Mouse (Mus musculus): ENCODE data around the gene A930004D18Rik. TPM values are rescaled to one million over a fixed set of nuclear protein-coding genes. Genes with fewer than 3 reads are reported as not detected.

Gene A930004D18Rik
- polyA plus RNA-seq, 1 experiment from 2014 or later, result 11.5 TPM

DNA sequence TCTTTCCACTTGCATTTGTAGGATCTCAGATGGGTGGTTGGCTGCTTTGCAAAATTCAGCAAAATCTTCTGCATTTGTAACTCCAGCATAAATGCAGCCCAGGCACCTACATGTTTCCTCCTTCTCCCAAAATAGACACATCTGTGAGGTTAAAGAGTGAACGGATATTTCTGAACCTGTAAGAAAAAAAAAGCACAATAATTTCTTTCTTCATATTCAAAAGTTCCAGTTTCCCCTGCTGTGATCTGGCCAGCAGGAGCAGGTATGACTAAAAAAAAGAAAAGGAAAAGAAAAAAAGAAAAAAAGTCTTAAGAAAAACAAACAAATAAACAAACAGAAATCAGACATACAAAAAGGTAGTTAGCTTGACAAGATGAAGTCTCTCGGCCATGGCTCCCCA lies 12.5 kb upstream of the A930004D18Rik start:
- Histone ChIP-seq H3K4me1 (replicated peaks; ENCODE audit: control insufficient read depth, insufficient read depth, low read length) (peaks cover 47% of the 10 kb centered on the region), H3K27me3 (replicated peaks; ENCODE audit: control insufficient read depth, insufficient read depth, low read length) (no peaks in the 10 kb centered on the region), H3K9ac (ENCODE audit: low read length) (peak overlapping the region; percentile 87), H3K36me3 (ENCODE audit: control insufficient read depth, insufficient read depth, low read length) (no peaks in the 10 kb centered on the region), H3K4me3 (ENCODE audit: low read depth, low read length) (0 out of 2 replicates have a peak overlapping the region, but pooled peaks have one; percentile 74), H3K4me2 (ENCODE audit: low read length) (peak overlapping the region; percentile 85), H3K9me3 (ENCODE audit: control insufficient read depth, low read length) (no peaks in the 10 kb centered on the region), H3K27ac (ENCODE audit: low read depth) (peak overlapping the region; percentile 95; the same call in 1 of the 2 replicates)
- WGBS, result 34% methylated on average over 2 of the region's 2 CpGs
- no peak for DNase-seq (ENCODE audit: low spot score)
- no peak for ATAC-seq (replicated peaks; ENCODE audit: low FRiP score, low TSS enrichment, low read depth)

DNA sequence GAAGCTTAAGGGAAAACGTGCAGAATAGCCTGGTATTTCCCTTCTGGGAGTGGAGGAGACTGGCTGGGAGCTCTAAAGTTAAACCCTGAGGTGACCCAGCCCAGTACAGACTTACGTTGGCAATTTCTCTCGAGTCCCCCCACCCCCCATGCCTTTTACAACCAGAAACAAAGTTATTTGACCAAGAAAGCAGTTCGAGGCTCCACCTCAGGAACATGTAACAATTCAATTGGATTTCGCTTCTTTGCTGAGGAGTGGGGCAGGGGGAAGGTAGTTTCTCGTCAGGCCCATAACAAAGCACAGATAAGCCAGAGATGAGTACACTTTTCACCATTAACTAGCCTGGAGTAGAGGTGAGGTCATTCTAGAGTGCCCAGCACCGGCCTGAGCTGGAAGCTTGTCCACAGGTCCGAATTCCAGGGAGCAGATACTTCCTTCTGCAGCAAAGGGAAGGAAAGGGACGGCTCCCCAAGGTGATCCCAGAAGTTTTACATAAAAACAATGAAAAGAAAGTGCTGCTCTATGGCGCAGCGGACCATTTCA lies 11.8 kb upstream of the A930004D18Rik start:
- peak overlapping the region; percentile 87 for H3K9ac ChIP-seq (ENCODE audit: low read length)
- H3K4me2 ChIP-seq (ENCODE audit: low read length), result peak overlapping the region; percentile 85
- H3K27me3 ChIP-seq (replicated peaks; ENCODE audit: control insufficient read depth, insufficient read depth, low read length), result no peaks in the 10 kb centered on the region
- H3K4me3 ChIP-seq (ENCODE audit: low read depth, low read length), result peak overlapping the region; percentile 74
- no peaks in the 10 kb centered on the region for H3K9me3 ChIP-seq (ENCODE audit: control insufficient read depth, low read length)
- WGBS, result 15% methylated on average over 11 of the region's 11 CpGs
- peaks cover 46% of the 10 kb centered on the region for H3K4me1 ChIP-seq (replicated peaks; ENCODE audit: control insufficient read depth, insufficient read depth, low read length)
- H3K36me3 ChIP-seq (ENCODE audit: control insufficient read depth, insufficient read depth, low read length), result no peaks in the 10 kb centered on the region
- peak; percentile 36; the same call in 1 of the 2 replicates for ATAC-seq (replicated peaks; ENCODE audit: low FRiP score, low TSS enrichment, low read depth)
- H3K27ac ChIP-seq (ENCODE audit: low read depth), result peak overlapping the region; percentile 95
- DNase-seq (ENCODE audit: low spot score), result peak; percentile 75

GRCm38 (mm10) chr2:18048453-18049075 lies 11.0 kb upstream of the A930004D18Rik start, which contains the start of gene Skida1:
Skida1 (minus strand) TSS chr2:18049051.
- no peaks in the 10 kb centered on the region for H3K9me3 ChIP-seq (ENCODE audit: control insufficient read depth, low read length)
- DNase-seq (ENCODE audit: low spot score), result peak; percentile 71
- no peaks in the 10 kb centered on the region for H3K36me3 ChIP-seq (ENCODE audit: control insufficient read depth, insufficient read depth, low read length)
- 2% methylated on average over 17 of the region's 17 CpGs for WGBS
- peak within 1 kb of the TSS; percentile 74 for H3K4me3 ChIP-seq (ENCODE audit: low read depth, low read length)
- H3K27me3 ChIP-seq (replicated peaks; ENCODE audit: control insufficient read depth, insufficient read depth, low read length), result no peaks in the 10 kb centered on the region
- H3K9ac ChIP-seq (ENCODE audit: low read length), result peak within 1 kb of the TSS; percentile 87
- H3K27ac ChIP-seq (ENCODE audit: low read depth), result peak within 1 kb of the TSS; percentile 95
- H3K4me2 ChIP-seq (ENCODE audit: low read length), result peak within 1 kb of the TSS; percentile 85
- peak; percentile 22 for ATAC-seq (replicated peaks; ENCODE audit: low FRiP score, low TSS enrichment, low read depth)
- peaks cover 41% of the 10 kb centered on the region for H3K4me1 ChIP-seq (replicated peaks; ENCODE audit: control insufficient read depth, insufficient read depth, low read length)

GRCm38 (mm10) chr2:18047646-18048452 lies 10.3 kb upstream of the A930004D18Rik start:
- H3K9ac ChIP-seq (ENCODE audit: low read length), result peak overlapping the region; percentile 87
- peak overlapping the region; percentile 95 for H3K27ac ChIP-seq (ENCODE audit: low read depth)
- no peaks in the 10 kb centered on the region for H3K27me3 ChIP-seq (replicated peaks; ENCODE audit: control insufficient read depth, insufficient read depth, low read length)
- WGBS, result under 1% methylated on average over 70 of the region's 70 CpGs
- no peaks in the 10 kb centered on the region for H3K9me3 ChIP-seq (ENCODE audit: control insufficient read depth, low read length)
- peaks cover 44% of the 10 kb centered on the region for H3K4me1 ChIP-seq (replicated peaks; ENCODE audit: control insufficient read depth, insufficient read depth, low read length)
- DNase-seq (ENCODE audit: low spot score), result peak; percentile 90
- peak overlapping the region; percentile 85 for H3K4me2 ChIP-seq (ENCODE audit: low read length)
- no peak; the same call in none of the 2 replicates for ATAC-seq (replicated peaks; ENCODE audit: low FRiP score, low TSS enrichment, low read depth)
- no peaks in the 10 kb centered on the region for H3K36me3 ChIP-seq (ENCODE audit: control insufficient read depth, insufficient read depth, low read length)
- H3K4me3 ChIP-seq (ENCODE audit: low read depth, low read length), result peak overlapping the region; percentile 74

GRCm38 (mm10) chr2:18046758-18047645 lies 9.5 kb upstream of the A930004D18Rik start:
- ATAC-seq (replicated peaks; ENCODE audit: low FRiP score, low TSS enrichment, low read depth), result peak; percentile 37
- Histone ChIP-seq H3K27me3 (replicated peaks; ENCODE audit: control insufficient read depth, insufficient read depth, low read length) (no peaks in the 10 kb centered on the region), H3K4me3 (ENCODE audit: low read depth, low read length) (peak overlapping the region; percentile 74), H3K36me3 (ENCODE audit: control insufficient read depth, insufficient read depth, low read length) (no peaks in the 10 kb centered on the region), H3K4me2 (ENCODE audit: low read length) (peak overlapping the region; percentile 85), H3K27ac (ENCODE audit: low read depth) (peak overlapping the region; percentile 95), H3K4me1 (replicated peaks; ENCODE audit: control insufficient read depth, insufficient read depth, low read length) (peaks cover 51% of the 10 kb centered on the region), H3K9me3 (ENCODE audit: control insufficient read depth, low read length) (no peaks in the 10 kb centered on the region), H3K9ac (ENCODE audit: low read length) (peak overlapping the region; percentile 87)
- under 1% methylated on average over 64 of the region's 64 CpGs for WGBS
- peak; percentile 79 for DNase-seq (ENCODE audit: low spot score)

GRCm38 (mm10) chr2:18046186-18046585 lies 8.6 kb upstream of the A930004D18Rik start:
- Histone ChIP-seq H3K9me3 (ENCODE audit: control insufficient read depth, low read length) (no peaks in the 10 kb centered on the region), H3K27me3 (replicated peaks; ENCODE audit: control insufficient read depth, insufficient read depth, low read length) (no peaks in the 10 kb centered on the region), H3K4me2 (ENCODE audit: low read length) (peak overlapping the region; percentile 85), H3K9ac (ENCODE audit: low read length) (peak overlapping the region; percentile 87), H3K4me1 (replicated peaks; ENCODE audit: control insufficient read depth, insufficient read depth, low read length) (peaks cover 54% of the 10 kb centered on the region), H3K36me3 (ENCODE audit: control insufficient read depth, insufficient read depth, low read length) (no peaks in the 10 kb centered on the region), H3K27ac (ENCODE audit: low read depth) (peak overlapping the region; percentile 95), H3K4me3 (ENCODE audit: low read depth, low read length) (peak overlapping the region; percentile 74)
- DNase-seq (ENCODE audit: low spot score) (no peak), ATAC-seq (replicated peaks; ENCODE audit: low FRiP score, low TSS enrichment, low read depth) (no peak)
- 4% methylated on average over 4 of the region's 4 CpGs for WGBS

DNA sequence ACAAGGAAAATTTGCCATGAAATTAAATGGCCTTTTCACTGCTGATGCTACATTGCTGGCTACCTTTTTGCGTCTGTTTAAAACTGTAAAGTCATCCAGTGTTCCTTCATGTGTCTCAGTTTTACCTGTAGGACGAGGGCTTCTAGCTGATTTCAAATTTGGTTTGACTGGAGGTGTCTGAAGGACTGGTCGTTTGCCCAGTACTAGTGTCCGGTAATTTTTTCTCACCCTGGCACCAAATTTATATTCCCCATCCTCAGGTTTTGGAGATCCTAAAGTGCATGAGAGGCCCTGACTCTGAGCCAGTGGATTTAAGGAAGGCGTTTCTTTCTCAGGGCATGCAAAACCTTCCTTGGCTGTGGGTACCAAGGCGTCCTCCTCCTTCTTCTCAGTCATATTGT lies 8.2 kb upstream of the A930004D18Rik start:
- Histone ChIP-seq H3K27ac (ENCODE audit: low read depth) (peak overlapping the region; percentile 95; the same call in 1 of the 2 replicates), H3K4me3 (ENCODE audit: low read depth, low read length) (peak overlapping the region; percentile 74)
- no peak for DNase-seq (ENCODE audit: low spot score)

More for the DNA sequence above, 8.2 kb upstream of the A930004D18Rik start:
- Histone ChIP-seq H3K4me2 (ENCODE audit: low read length) (peak overlapping the region; percentile 85), H3K36me3 (ENCODE audit: control insufficient read depth, insufficient read depth, low read length) (no peaks in the 10 kb centered on the region), H3K4me1 (replicated peaks; ENCODE audit: control insufficient read depth, insufficient read depth, low read length) (peaks cover 55% of the 10 kb centered on the region), H3K27me3 (replicated peaks; ENCODE audit: control insufficient read depth, insufficient read depth, low read length) (no peaks in the 10 kb centered on the region), H3K9ac (ENCODE audit: low read length) (peak overlapping the region; percentile 87), H3K9me3 (ENCODE audit: control insufficient read depth, low read length) (no peaks in the 10 kb centered on the region)
- WGBS, result 20% methylated on average over 6 of the region's 6 CpGs
- no peak for ATAC-seq (replicated peaks; ENCODE audit: low FRiP score, low TSS enrichment, low read depth)
